Mouse (Mus musculus): ENCODE results near the gene Gpc6.

DNA sequence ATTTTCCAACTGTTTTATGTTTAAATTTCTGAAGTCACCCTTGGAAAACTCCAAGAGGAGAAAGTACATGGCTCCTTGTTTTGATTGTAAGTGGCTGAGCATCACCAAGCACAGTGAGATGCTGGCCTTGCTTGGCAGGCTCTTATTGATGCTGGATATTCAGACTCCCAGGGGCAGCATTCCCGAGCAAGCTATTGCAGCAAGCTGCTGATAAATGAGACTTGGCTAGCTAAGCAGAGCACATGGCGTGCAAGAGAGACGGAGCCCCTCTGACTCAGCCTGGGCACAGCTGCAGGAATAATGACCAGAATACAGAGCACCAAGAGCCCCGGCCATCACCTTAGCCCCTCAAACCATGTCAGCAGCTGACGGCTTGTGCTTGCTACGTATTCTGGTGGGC, 1036.2 kb downstream of the Gpc6 start:
- no peak for TF ChIP-seq CTCF (IDR thresholded peaks at IDR 0.05; ENCODE audit: insufficient read depth, low read depth, low read length)
- TF ChIP-seq POLR2A (IDR thresholded peaks at IDR 0.05; ENCODE audit: insufficient read depth, low read depth, low read length) = no peak

All from olfactory bulb, adult 2 months (tissue).